Mouse (Mus musculus) limb, embryonic 13.5 days (tissue): ENCODE measurements around the gene Dnm3. TPM values are rescaled to one million over a fixed set of nuclear protein-coding genes. Genes with fewer than 3 reads are reported as not detected.
A peak's percentile ranks its signal among the peaks of the same experiment; 100 is the strongest.

ENCODE experiments used
- ATAC-seq: fragments of 200-750 bp; cut with Nextera tagmentation; 2 replicates; pipeline ENCODE4 v1.8.0; 2017; ENCODE audit warnings: low read depth, moderate number of reproducible peaks, moderate TSS enrichment; ENCODE audit not compliant: low FRiP score
- H3K27ac ChIP-seq: fragments of 300-500 bp; sonication (generic); 2 replicates; pipeline ENCODE4 v1.5.1; 2015; ENCODE audit warnings: inconsistent platforms, mild to moderate bottlenecking, moderate library complexity
- H3K27me3 ChIP-seq: fragments of 300-500 bp; sonication (generic); 2 replicates; pipeline ENCODE4 v1.6.1; 2015; ENCODE audit warnings: mild to moderate bottlenecking, inconsistent platforms
- H3K36me3 ChIP-seq: fragments of 300-500 bp; sonication (generic); 2 replicates; pipeline ENCODE4 v1.6.1; 2015; ENCODE audit warnings: inconsistent platforms, mild to moderate bottlenecking, moderate library complexity
- H3K4me1 ChIP-seq: fragments of 300-500 bp; sonication (generic); 2 replicates; pipeline ENCODE4 v1.6.1; 2015; ENCODE audit warnings: inconsistent platforms
- H3K4me2 ChIP-seq: fragments of 300-500 bp; sonication (generic); replicated peaks from 2 replicates; pipeline ENCODE4 v1.6.1; 2015; ENCODE audit warnings: inconsistent platforms, mild to moderate bottlenecking, moderate library complexity
- H3K4me3 ChIP-seq: fragments of 300-500 bp; sonication (generic); 2 replicates; pipeline ENCODE4 v1.5.1; 2015; ENCODE audit warnings: moderate library complexity, mild to moderate bottlenecking, inconsistent platforms
- H3K9ac ChIP-seq: fragments of 300-500 bp; sonication (generic); 2 replicates; pipeline ENCODE4 v1.6.1; 2015; ENCODE audit warnings: mild to moderate bottlenecking, inconsistent platforms
- H3K9me3 ChIP-seq: fragments of 300-500 bp; sonication (generic); 2 replicates; pipeline ENCODE4 v1.6.1; 2016; ENCODE audit warnings: inconsistent platforms
- WGBS: fragments of 180-500 bp; shearing (Covaris S2); methylation state at CpG from one replicate; pipeline ENCODE4 v1.1.7; 2015; 5-methylcytosine and 5-hydroxymethylcytosine counted together
- polyA plus RNA-seq: library from polyadenylated mRNA; unstranded; fragments of >200 nt; fragmentation: Nextera tagmentation; extraction: Ambion mirVana; gene quantifications from 2 replicates; pipeline ENCODE4 v1.2.1, GENCODE M21; 2015

Gene Dnm3
- polyA plus RNA-seq, 1 experiment from 2014 or later, result 28.0 TPM

- under 1% methylated on average over 4 of the region's 4 CpGs for WGBS
- Histone ChIP-seq H3K27ac (peak overlapping the region; percentile 98), H3K9ac (peak overlapping the region; percentile 50), H3K27me3 (no peaks in the 10 kb centered on the region), H3K4me1 (peaks cover 62% of the 10 kb centered on the region), H3K4me3 (no peak overlapping the region), H3K9me3 (no peaks in the 10 kb centered on the region), H3K36me3 (no peaks in the 10 kb centered on the region), H3K4me2 (peak overlapping the region; percentile 44)
- peak; percentile 76 for ATAC-seq
These were observed 477.9 kb downstream of the Dnm3 start for GRCm38 (mm10) chr1:161999882-162000371.

- Histone ChIP-seq H3K4me2 (peak overlapping the region; percentile 44), H3K27me3 (no peaks in the 10 kb centered on the region), H3K9ac (peak overlapping the region; percentile 50), H3K36me3 (no peaks in the 10 kb centered on the region), H3K4me1 (peaks cover 56% of the 10 kb centered on the region), H3K9me3 (no peaks in the 10 kb centered on the region), H3K27ac (peak overlapping the region; percentile 98), H3K4me3 (no peak overlapping the region)
- no peak for ATAC-seq
- WGBS, result 36% methylated on average over 5 of the region's 5 CpGs
These were observed 478.5 kb downstream of the Dnm3 start for GRCm38 (mm10) chr1:161999338-161999737.

- peak overlapping the region; percentile 50; the same call in 1 of the 2 replicates for H3K9ac ChIP-seq
- no peak overlapping the region for H3K4me2 ChIP-seq
- peak overlapping the region; percentile 98 for H3K27ac ChIP-seq
- no peak for ATAC-seq
- no peaks in the 10 kb centered on the region for H3K36me3 ChIP-seq
- no peaks in the 10 kb centered on the region for H3K27me3 ChIP-seq
- H3K4me3 ChIP-seq, result no peak overlapping the region
- WGBS, result 56% methylated on average over 4 of the region's 4 CpGs
- H3K9me3 ChIP-seq, result no peaks in the 10 kb centered on the region
- peaks cover 50% of the 10 kb centered on the region for H3K4me1 ChIP-seq
These were observed 479.1 kb downstream of the Dnm3 start for GRCm38 (mm10) chr1:161998781-161999180.

GRCm38 (mm10) chr1:161992389-161992788, 485.4 kb downstream of the Dnm3 start:
- Histone ChIP-seq H3K9ac (no peak overlapping the region), H3K4me2 (no peak overlapping the region), H3K9me3 (no peaks in the 10 kb centered on the region), H3K27ac (no peak overlapping the region), H3K27me3 (no peaks in the 10 kb centered on the region), H3K4me3 (no peak overlapping the region), H3K36me3 (no peaks in the 10 kb centered on the region), H3K4me1 (peaks cover 25% of the 10 kb centered on the region)
- no peak for ATAC-seq
- WGBS, result 80% methylated on average over 7 of the region's 7 CpGs

GRCm38 (mm10) chr1:161991846-161992245, 486.0 kb downstream of the Dnm3 start:
- no peak for ATAC-seq

GRCm38 (mm10) chr1:161990684-161991578, 486.9 kb downstream of the Dnm3 start:
- Histone ChIP-seq H3K9ac (no peak overlapping the region), H3K4me2 (no peak overlapping the region), H3K27me3 (no peaks in the 10 kb centered on the region), H3K4me1 (peaks cover 25% of the 10 kb centered on the region), H3K27ac (peak overlapping the region; percentile 85), H3K36me3 (no peaks in the 10 kb centered on the region), H3K4me3 (no peak overlapping the region), H3K9me3 (no peaks in the 10 kb centered on the region)
- WGBS, result 26% methylated on average over 10 of the region's 10 CpGs
- no peak for ATAC-seq

More at GRCm38 (mm10) chr1:161991846-161992245, 486.0 kb downstream of the Dnm3 start:
- H3K9me3 ChIP-seq, result no peaks in the 10 kb centered on the region
- no peaks in the 10 kb centered on the region for H3K27me3 ChIP-seq
- no peak overlapping the region for H3K4me3 ChIP-seq
- peaks cover 25% of the 10 kb centered on the region for H3K4me1 ChIP-seq
- H3K27ac ChIP-seq, result no peak overlapping the region
- 90% methylated on average over 11 of the region's 11 CpGs for WGBS
- no peak overlapping the region for H3K9ac ChIP-seq
- H3K36me3 ChIP-seq, result no peaks in the 10 kb centered on the region
- H3K4me2 ChIP-seq, result no peak overlapping the region

GRCm38 (mm10) chr1:161983979-161984566, 493.8 kb downstream of the Dnm3 start:
- Histone ChIP-seq H3K27ac (peak overlapping the region; percentile 96), H3K9me3 (no peaks in the 10 kb centered on the region), H3K4me2 (peak overlapping the region; percentile 34), H3K27me3 (no peaks in the 10 kb centered on the region), H3K9ac (no peak overlapping the region), H3K4me3 (no peak overlapping the region), H3K36me3 (no peaks in the 10 kb centered on the region), H3K4me1 (peaks cover 53% of the 10 kb centered on the region)
- 2% methylated on average over 4 of the region's 4 CpGs for WGBS
- peak; percentile 73 for ATAC-seq

GRCm38 (mm10) chr1:161983451-161983850, 494.4 kb downstream of the Dnm3 start:
- Histone ChIP-seq H3K4me1 (peaks cover 53% of the 10 kb centered on the region), H3K9ac (no peak overlapping the region), H3K27me3 (no peaks in the 10 kb centered on the region), H3K9me3 (no peaks in the 10 kb centered on the region), H3K27ac (peak overlapping the region; percentile 96), H3K4me2 (no peak overlapping the region), H3K36me3 (no peaks in the 10 kb centered on the region), H3K4me3 (no peak overlapping the region)
- 26% methylated on average over 6 of the region's 6 CpGs for WGBS
- no peak for ATAC-seq

GRCm38 (mm10) chr1:161980626-161981298, 497.1 kb downstream of the Dnm3 start:
- no peaks in the 10 kb centered on the region for H3K27me3 ChIP-seq
- peaks cover 79% of the 10 kb centered on the region for H3K4me1 ChIP-seq
- H3K9ac ChIP-seq, result no peak overlapping the region
- H3K4me2 ChIP-seq, result 0 out of 2 replicates have a peak overlapping the region, but pooled peaks have one; percentile 9
- ATAC-seq, result peak; percentile 33; the same call in 1 of the 2 replicates
- no peak overlapping the region for H3K4me3 ChIP-seq
- H3K27ac ChIP-seq, result peak overlapping the region; percentile 92
- no peaks in the 10 kb centered on the region for H3K36me3 ChIP-seq
- 44% methylated on average over 9 of the region's 9 CpGs for WGBS
- no peaks in the 10 kb centered on the region for H3K9me3 ChIP-seq

GRCm38 (mm10) chr1:161980046-161980445, 497.8 kb downstream of the Dnm3 start:
- no peak overlapping the region for H3K4me3 ChIP-seq
- ATAC-seq, result no peak
- peak overlapping the region; percentile 92 for H3K27ac ChIP-seq
- no peak overlapping the region for H3K4me2 ChIP-seq
- no peaks in the 10 kb centered on the region for H3K9me3 ChIP-seq
- H3K4me1 ChIP-seq, result peaks cover 78% of the 10 kb centered on the region
- no peaks in the 10 kb centered on the region for H3K36me3 ChIP-seq
- 62% methylated on average over 2 of the region's 2 CpGs for WGBS
- no peak overlapping the region for H3K9ac ChIP-seq
- H3K27me3 ChIP-seq, result no peaks in the 10 kb centered on the region

- H3K9ac ChIP-seq, result no peak within 1 kb of the TSS
- WGBS, result 93% methylated on average over 1 of the region's 1 CpGs
- no peak within 1 kb of the TSS for H3K4me2 ChIP-seq
- H3K36me3 ChIP-seq, result no peaks in the 10 kb centered on the region
- H3K4me3 ChIP-seq, result no peak within 1 kb of the TSS
- peak within 1 kb of the TSS; percentile 92 for H3K27ac ChIP-seq
- H3K27me3 ChIP-seq, result no peaks in the 10 kb centered on the region
- H3K4me1 ChIP-seq, result peaks cover 74% of the 10 kb centered on the region
- H3K9me3 ChIP-seq, result no peaks in the 10 kb centered on the region
- no peak for ATAC-seq
These were observed 498.3 kb downstream of the Dnm3 start, which contains the start of gene 4930558K02Rik for GRCm38 (mm10) chr1:161979536-161979935. 4930558K02Rik (minus strand) TSS chr1:161979636.
